Mouse (Mus musculus): Measurements from ENCODE around the gene Stx6. TPM values are rescaled to one million over a fixed set of nuclear protein-coding genes. Genes with fewer than 3 reads are reported as not detected.

Gene Stx6
- total and polyA plus RNA-seq, 3 experiments = 26.0 to 33.4 (median 31.8) TPM

GRCm38 (mm10) chr1:155112118-155112517, 46.4 kb upstream of the Stx6 start:
- no peak for DNase-seq (ENCODE audit: extremely low read depth)
- no peak overlapping the region for H3K9ac ChIP-seq (ENCODE audit: insufficient read depth, low read depth)
- TF ChIP-seq ZMIZ1 (IDR thresholded peaks at IDR 0.05; ENCODE audit: low read depth, low read length) = no peak
- no peak for TF ChIP-seq HCFC1 (IDR thresholded peaks at IDR 0.05; ENCODE audit: low read depth, low read length)
- no peak for TF ChIP-seq TCF12 (IDR thresholded peaks at IDR 0.05; ENCODE audit: low read depth, low read length)
- TF ChIP-seq UBTF (IDR thresholded peaks at IDR 0.05; ENCODE audit: low read depth, low read length) = no peak
- TF ChIP-seq ZC3H11A (IDR thresholded peaks at IDR 0.05; ENCODE audit: low read depth, low read length) = no peak
- no peak for TF ChIP-seq JUND (conservative IDR thresholded peaks at IDR 0.05; ENCODE audit: low read depth, low read length)
- TF ChIP-seq CTCF (conservative IDR thresholded peaks at IDR 0.05 in 1 of 2, IDR thresholded peaks at IDR 0.05 in 1 of 2; ENCODE audit: low read depth in 2 of 2, low read length in 2 of 2) = no peak
- no peak for TF ChIP-seq CHD2 (IDR thresholded peaks at IDR 0.05; ENCODE audit: low read length)
- TF ChIP-seq IRF4 (IDR thresholded peaks at IDR 0.05; ENCODE audit: low read depth, low read length) = no peak
- TF ChIP-seq MAX (IDR thresholded peaks at IDR 0.05; ENCODE audit: low read length) = no peak
- TF ChIP-seq E2F4 (IDR thresholded peaks at IDR 0.05; ENCODE audit: insufficient replicate concordance, low read depth, low read length) = no peak
- no peak for TF ChIP-seq USF2 (conservative IDR thresholded peaks at IDR 0.05; ENCODE audit: low read depth, low read length)
- no peak for TF ChIP-seq POLR2A (IDR thresholded peaks at IDR 0.05; ENCODE audit: low read depth, low read length)
- TF ChIP-seq KAT2A (IDR thresholded peaks at IDR 0.05; ENCODE audit: insufficient replicate concordance, low read length) = no peak
- no peaks in the 10 kb centered on the region for H3K36me3 ChIP-seq (replicated peaks in 1 of 2; ENCODE audit: control insufficient read depth in 1 of 2, insufficient read depth in 1 of 2, low read length in 1 of 2)
- dilution Hi-C loops (cut with MboI; ENCODE audit: extremely low pct_ligation_motif_present, extremely low pct_unique_long_range_greater_than_20kb, low sequenced_read_pairs) = no loop called here
- H3K4me1 ChIP-seq (ENCODE audit: control insufficient read depth in 1 of 2, insufficient read depth in 2 of 2) = peaks cover 13 to 35% of the 10 kb centered on the region in 2 experiments
- in situ Hi-C loops (cut with MboI; ENCODE audit: low pct_ligation_motif_present, low pct_unique_long_range_greater_than_20kb, low sequenced_read_pairs) = no loop called here
- H3K79me2 ChIP-seq (replicated peaks; ENCODE audit: control insufficient read depth, extremely low read depth, insufficient read depth, poor library complexity, severe bottlenecking) = no peaks in the 10 kb centered on the region
- no peak overlapping the region for H3K4me3 ChIP-seq (replicated peaks in 1 of 3; ENCODE audit: low read depth in 2 of 3, low read length in 2 of 3, poor library complexity in 1 of 3)
- no peak overlapping the region for H3K27ac ChIP-seq (ENCODE audit: insufficient read depth, low read depth)
- no peaks in the 10 kb centered on the region for H3K9me3 ChIP-seq (replicated peaks; ENCODE audit: low read length)
- H3K27me3 ChIP-seq (replicated peaks) = peaks cover 1% of the 10 kb centered on the region
- no peak overlapping the region for H3K4me2 ChIP-seq (ENCODE audit: insufficient read depth, low read depth, poor library complexity, severe bottlenecking)

DNA sequence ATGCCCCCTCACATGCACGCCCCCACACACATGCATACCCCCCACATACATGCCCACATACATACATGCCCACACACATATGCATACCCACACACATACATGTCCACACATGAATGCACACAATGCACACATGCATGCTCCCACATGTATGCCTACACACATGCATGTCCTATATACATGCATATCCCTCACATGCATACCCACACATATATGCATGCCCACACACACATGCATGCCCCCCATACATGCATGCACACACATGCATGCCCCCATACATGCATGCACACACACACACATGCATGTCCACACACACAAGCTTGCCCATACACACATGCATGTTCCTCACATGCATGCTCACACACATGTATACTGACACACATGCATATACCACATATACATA, 45.6 kb upstream of the Stx6 start:
- no peak overlapping the region for H3K27ac ChIP-seq (ENCODE audit: insufficient read depth, low read depth)
- in situ Hi-C loops (cut with MboI; ENCODE audit: low pct_ligation_motif_present, low pct_unique_long_range_greater_than_20kb, low sequenced_read_pairs) (no loop called here), dilution Hi-C loops (cut with MboI; ENCODE audit: extremely low pct_ligation_motif_present, extremely low pct_unique_long_range_greater_than_20kb, low sequenced_read_pairs) (no loop called here)
- H3K27me3 ChIP-seq (replicated peaks) = peaks cover 1% of the 10 kb centered on the region
- no peaks in the 10 kb centered on the region for H3K79me2 ChIP-seq (replicated peaks; ENCODE audit: control insufficient read depth, extremely low read depth, insufficient read depth, poor library complexity, severe bottlenecking)
- H3K36me3 ChIP-seq (replicated peaks in 1 of 2; ENCODE audit: control insufficient read depth in 1 of 2, insufficient read depth in 1 of 2, low read length in 1 of 2) = no peaks in the 10 kb centered on the region
- H3K4me2 ChIP-seq (ENCODE audit: insufficient read depth, low read depth, poor library complexity, severe bottlenecking) = no peak overlapping the region
- no peaks in the 10 kb centered on the region for H3K9me3 ChIP-seq (replicated peaks; ENCODE audit: low read length)
- H3K9ac ChIP-seq (ENCODE audit: insufficient read depth, low read depth) = no peak overlapping the region
- H3K4me3 ChIP-seq (replicated peaks in 1 of 3; ENCODE audit: low read depth in 2 of 3, low read length in 2 of 3, poor library complexity in 1 of 3) = peak overlapping the region in 1 of 3 experiments; percentile 6
- H3K4me1 ChIP-seq (ENCODE audit: control insufficient read depth in 1 of 2, insufficient read depth in 2 of 2) = peaks cover 13 to 28% of the 10 kb centered on the region in 2 experiments
- no peak for TF ChIP-seq NELFE (IDR thresholded peaks at IDR 0.05; ENCODE audit: low read depth, low read length)
- TF ChIP-seq MAFK (IDR thresholded peaks at IDR 0.05; ENCODE audit: insufficient replicate concordance, low read length) = no peak
- no peak for TF ChIP-seq HCFC1 (IDR thresholded peaks at IDR 0.05; ENCODE audit: low read depth, low read length)
- TF ChIP-seq ELF1 (IDR thresholded peaks at IDR 0.05; ENCODE audit: low read depth, low read length) = no peak
- no peak for TF ChIP-seq USF2 (conservative IDR thresholded peaks at IDR 0.05; ENCODE audit: low read depth, low read length)
- TF ChIP-seq SIN3A (IDR thresholded peaks at IDR 0.05; ENCODE audit: low read length) = no peak
- TF ChIP-seq USF1 (IDR thresholded peaks at IDR 0.05; ENCODE audit: low read depth, low read length) = no peak
- TF ChIP-seq ZNF384 (IDR thresholded peaks at IDR 0.05; ENCODE audit: low read depth, low read length) = no peak
- TF ChIP-seq MEF2A (IDR thresholded peaks at IDR 0.05; ENCODE audit: borderline replicate concordance, low read depth, low read length) = no peak
- no peak for TF ChIP-seq MAZ (IDR thresholded peaks at IDR 0.05; ENCODE audit: low read depth, low read length)
- no peak for TF ChIP-seq CTCF (conservative IDR thresholded peaks at IDR 0.05 in 1 of 2, IDR thresholded peaks at IDR 0.05 in 1 of 2; ENCODE audit: low read depth in 2 of 2, low read length in 2 of 2)
- no peak for TF ChIP-seq TBP (conservative IDR thresholded peaks at IDR 0.05; ENCODE audit: low read depth, low read length)
- no peak for TF ChIP-seq ETS1 (conservative IDR thresholded peaks at IDR 0.05; ENCODE audit: low read depth, low read length)
- TF ChIP-seq MAX (IDR thresholded peaks at IDR 0.05; ENCODE audit: low read length) = no peak
- TF ChIP-seq JUND (conservative IDR thresholded peaks at IDR 0.05; ENCODE audit: low read depth, low read length) = no peak
- TF ChIP-seq CHD1 (IDR thresholded peaks at IDR 0.05; ENCODE audit: low read depth, low read length) = no peak
- no peak for TF ChIP-seq ZKSCAN1 (IDR thresholded peaks at IDR 0.05; ENCODE audit: borderline replicate concordance, low read depth, low read length)
- TF ChIP-seq JUN (IDR thresholded peaks at IDR 0.05; ENCODE audit: insufficient read depth, low read depth, low read length) = no peak
- no peak for TF ChIP-seq EP300 (IDR thresholded peaks at IDR 0.05; ENCODE audit: low read length)
- TF ChIP-seq IRF4 (IDR thresholded peaks at IDR 0.05; ENCODE audit: low read depth, low read length) = no peak
- no peak for DNase-seq (ENCODE audit: extremely low read depth)
